Mouse (Mus musculus): ENCODE results near the gene Ston2. TPM values are rescaled to one million over a fixed set of nuclear protein-coding genes. Genes with fewer than 3 reads are reported as not detected.
A peak's percentile ranks its signal among the peaks of the same experiment; 100 is the strongest.

Ston2 gene
- polyA plus RNA-seq, 1 experiment from 2014 or later: 12.1 TPM

DNA sequence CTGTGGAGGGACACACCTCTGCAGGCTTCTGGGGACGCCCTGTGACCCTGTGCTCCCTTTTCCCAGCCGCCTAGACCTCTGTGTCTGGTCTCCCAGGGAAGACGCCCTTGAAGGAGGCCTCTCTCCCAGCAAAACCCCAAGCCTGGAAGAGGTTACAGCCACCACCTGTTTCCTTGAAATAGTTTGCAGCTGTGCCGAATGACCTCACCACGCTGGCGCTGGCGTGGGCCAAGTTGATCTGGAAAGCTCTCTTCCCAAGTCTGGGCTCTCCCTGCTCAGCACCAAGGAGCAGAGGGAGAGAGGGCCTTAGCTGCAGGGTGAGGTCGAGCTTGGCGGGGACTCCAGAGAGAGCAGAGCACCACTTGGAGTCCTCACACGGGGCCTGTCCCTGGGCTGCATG is 1.8 kb downstream of the Ston2 start:
- Histone ChIP-seq H3K27me3 (no peaks in the 10 kb centered on the region), H3K27ac (peak overlapping the region; percentile 67), H3K4me1 (peaks cover 12% of the 10 kb centered on the region), H3K9me3 (no peaks in the 10 kb centered on the region), H3K4me3 (no peak overlapping the region), H3K36me3 (no peaks in the 10 kb centered on the region), H3K9ac (no peak overlapping the region), H3K4me2 (0 out of 2 replicates have a peak overlapping the region, but pooled peaks have one; percentile 17)
- WGBS: 25% methylated on average over 10 of the region's 10 CpGs
- ATAC-seq (ENCODE audit: insufficient number of reproducible peaks, low FRiP score, low TSS enrichment, low read depth): peak; percentile 85

DNA sequence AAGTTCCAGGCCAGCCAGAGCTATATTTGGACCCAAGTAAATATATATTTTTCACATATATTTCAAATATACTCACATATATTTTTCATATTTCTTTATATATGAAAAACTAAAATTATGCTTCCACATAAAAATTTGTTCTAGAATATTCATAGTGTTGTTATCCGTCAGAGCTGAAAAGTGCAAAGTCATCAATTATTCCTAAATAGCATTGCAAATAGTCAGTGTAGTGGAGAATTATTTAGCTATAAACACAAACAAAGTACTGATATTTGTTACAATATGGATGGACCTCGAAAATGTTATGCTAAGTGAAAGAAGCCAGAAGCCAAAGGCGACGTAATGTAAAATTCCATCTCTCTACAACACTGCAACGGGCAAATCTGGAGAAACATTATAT is 6.8 kb downstream of the Ston2 start:
- peaks cover 21% of the 10 kb centered on the region for H3K4me1 ChIP-seq
- H3K9ac ChIP-seq: no peak overlapping the region
- no peak overlapping the region for H3K4me3 ChIP-seq
- H3K9me3 ChIP-seq: no peaks in the 10 kb centered on the region
- 0 out of 2 replicates have a peak, but pooled peaks cover 3% of the 10 kb centered on the region for H3K27me3 ChIP-seq
- WGBS: 84% methylated on average over 5 of the region's 5 CpGs
- H3K27ac ChIP-seq: no peak overlapping the region
- H3K36me3 ChIP-seq: no peaks in the 10 kb centered on the region
- no peak for ATAC-seq (ENCODE audit: insufficient number of reproducible peaks, low FRiP score, low TSS enrichment, low read depth)
- no peak overlapping the region for H3K4me2 ChIP-seq

DNA sequence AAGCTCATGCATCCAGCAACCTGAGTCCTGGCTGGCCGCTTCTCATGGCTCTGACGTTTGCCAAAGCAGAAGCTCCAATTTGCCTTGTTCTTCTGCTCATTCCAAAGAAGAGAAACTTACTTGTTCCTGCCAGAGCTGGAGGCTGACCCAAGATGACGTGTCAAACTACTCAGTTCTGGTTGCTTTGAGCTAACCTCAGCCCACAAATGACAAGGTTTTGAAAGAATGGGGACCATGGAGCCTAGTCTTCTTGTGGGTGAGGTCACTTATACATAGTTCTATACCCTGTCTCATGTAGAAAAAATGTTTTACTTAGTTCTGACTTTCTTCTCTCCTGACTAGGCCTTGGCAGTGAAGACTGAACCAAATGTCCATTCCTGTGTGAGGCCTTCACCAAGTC is 7.7 kb downstream of the Ston2 start:
- Histone ChIP-seq H3K36me3 (no peaks in the 10 kb centered on the region), H3K4me2 (no peak overlapping the region), H3K4me3 (no peak overlapping the region), H3K27me3 (0 out of 2 replicates have a peak, but pooled peaks cover 3% of the 10 kb centered on the region), H3K9ac (no peak overlapping the region), H3K9me3 (no peaks in the 10 kb centered on the region), H3K4me1 (peaks cover 20% of the 10 kb centered on the region), H3K27ac (no peak overlapping the region)
- 75% methylated on average over 3 of the region's 3 CpGs for whole genome bisulfite sequencing
- no peak for ATAC-seq (ENCODE audit: insufficient number of reproducible peaks, low FRiP score, low TSS enrichment, low read depth)

DNA sequence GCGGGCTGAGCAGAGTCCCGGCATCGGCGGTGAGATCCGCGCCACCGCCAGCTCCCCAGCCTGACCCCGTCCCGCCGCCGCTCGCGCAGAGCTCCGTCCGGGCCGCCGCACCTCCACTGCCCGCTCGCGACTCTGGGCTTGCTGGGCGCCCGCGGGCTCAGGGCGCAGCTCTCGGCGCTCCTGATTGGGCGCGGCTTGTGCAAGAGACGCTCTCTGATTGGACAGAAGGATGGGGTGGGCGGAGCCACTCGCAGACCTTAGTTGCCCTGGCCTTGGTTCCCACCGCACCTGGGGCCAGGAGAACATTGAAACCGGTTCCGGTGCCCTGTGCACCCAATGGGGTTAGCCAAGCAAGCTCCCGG is 9.2 kb downstream of the Ston2 start:
- Histone ChIP-seq H3K36me3 (no peaks in the 10 kb centered on the region), H3K27me3 (0 out of 2 replicates have a peak, but pooled peaks cover 3% of the 10 kb centered on the region), H3K9me3 (no peaks in the 10 kb centered on the region), H3K4me2 (peak overlapping the region; percentile 97), H3K4me3 (peak overlapping the region; percentile 77), H3K9ac (peak overlapping the region; percentile 51; the same call in 1 of the 2 replicates), H3K4me1 (peaks cover 20% of the 10 kb centered on the region), H3K27ac (peak overlapping the region; percentile 50; the same call in 1 of the 2 replicates)
- 1% methylated on average over 35 of the region's 35 CpGs for WGBS
- ATAC-seq (ENCODE audit: insufficient number of reproducible peaks, low FRiP score, low TSS enrichment, low read depth): peak; percentile 81

DNA sequence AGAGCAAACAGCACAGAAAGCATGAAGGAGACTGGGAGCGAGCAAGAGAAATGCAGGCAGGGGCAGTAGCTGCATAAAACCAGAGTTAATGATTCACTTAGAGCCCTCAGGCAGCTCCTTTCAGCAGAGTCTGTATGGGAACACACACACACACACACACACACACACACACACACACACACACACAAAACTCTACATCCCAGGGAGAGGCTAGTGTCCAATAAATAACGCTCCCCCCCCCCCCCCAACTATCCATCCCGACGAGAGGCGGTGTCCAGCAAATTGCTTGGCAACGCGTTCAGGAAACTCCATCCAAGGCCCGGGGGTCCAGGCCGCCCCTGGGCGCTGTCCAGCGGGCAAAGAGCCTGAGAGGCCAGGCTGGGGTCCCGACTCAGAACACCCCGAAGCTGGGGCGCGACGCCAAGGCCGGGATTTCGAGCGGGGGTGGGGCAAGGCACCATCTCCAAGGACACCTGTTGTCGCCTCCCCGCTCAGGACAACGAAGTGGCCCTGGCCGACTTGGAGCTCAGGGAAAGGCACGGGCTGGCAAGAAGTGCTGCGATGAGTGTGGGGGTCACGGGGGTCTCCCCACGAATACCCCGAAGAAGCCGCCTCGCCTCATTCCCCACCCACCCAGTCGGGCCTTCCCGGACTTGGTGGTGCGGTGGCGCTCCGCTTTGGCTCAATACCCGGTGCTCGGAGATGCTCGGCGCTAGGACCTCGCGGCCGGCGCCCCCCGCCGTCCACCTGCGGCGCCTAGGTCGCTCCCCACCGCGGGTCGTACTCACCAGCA is 9.8 kb downstream of the Ston2 start:
- H3K27me3 ChIP-seq: 0 out of 2 replicates have a peak, but pooled peaks cover 3% of the 10 kb centered on the region
- peak overlapping the region; percentile 77 for H3K4me3 ChIP-seq
- H3K9me3 ChIP-seq: no peaks in the 10 kb centered on the region
- H3K4me2 ChIP-seq: peak overlapping the region; percentile 97
- H3K27ac ChIP-seq: peak overlapping the region; percentile 50; the same call in 1 of the 2 replicates
- under 1% methylated on average over 38 of the region's 51 CpGs for WGBS
- peak overlapping the region; percentile 51; the same call in 1 of the 2 replicates for H3K9ac ChIP-seq
- peak; percentile 66 for ATAC-seq (ENCODE audit: insufficient number of reproducible peaks, low FRiP score, low TSS enrichment, low read depth)
- H3K36me3 ChIP-seq: no peaks in the 10 kb centered on the region
- H3K4me1 ChIP-seq: peaks cover 20% of the 10 kb centered on the region

DNA sequence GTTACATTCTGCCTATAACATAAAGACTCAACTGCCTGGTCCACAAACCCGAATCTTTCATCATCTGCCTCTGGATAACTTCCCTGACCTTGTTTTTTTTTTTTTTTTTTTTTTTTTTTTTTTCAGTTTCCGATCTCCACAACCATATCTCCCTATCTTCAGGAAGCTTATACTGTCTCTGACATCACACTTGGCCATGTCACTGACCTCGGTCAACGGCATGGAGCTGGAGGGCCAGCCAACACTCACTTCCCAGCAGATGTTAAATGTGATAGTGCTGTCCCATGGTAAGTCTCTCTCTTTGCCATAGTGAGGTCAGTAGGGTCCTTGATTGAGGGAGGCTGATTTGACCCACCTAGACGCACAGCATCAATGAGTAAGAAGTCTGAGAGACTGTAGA is 11.8 kb downstream of the Ston2 start:
- H3K4me3 ChIP-seq: no peak overlapping the region
- WGBS: 81% methylated on average over 5 of the region's 5 CpGs
- no peak for ATAC-seq (ENCODE audit: insufficient number of reproducible peaks, low FRiP score, low TSS enrichment, low read depth)
- no peak overlapping the region for H3K27ac ChIP-seq
- H3K4me1 ChIP-seq: peaks cover 20% of the 10 kb centered on the region
- H3K9me3 ChIP-seq: no peaks in the 10 kb centered on the region
- H3K4me2 ChIP-seq: no peak overlapping the region
- H3K36me3 ChIP-seq: no peaks in the 10 kb centered on the region
- H3K27me3 ChIP-seq: 0 out of 2 replicates have a peak, but pooled peaks cover 3% of the 10 kb centered on the region
- no peak overlapping the region for H3K9ac ChIP-seq

DNA sequence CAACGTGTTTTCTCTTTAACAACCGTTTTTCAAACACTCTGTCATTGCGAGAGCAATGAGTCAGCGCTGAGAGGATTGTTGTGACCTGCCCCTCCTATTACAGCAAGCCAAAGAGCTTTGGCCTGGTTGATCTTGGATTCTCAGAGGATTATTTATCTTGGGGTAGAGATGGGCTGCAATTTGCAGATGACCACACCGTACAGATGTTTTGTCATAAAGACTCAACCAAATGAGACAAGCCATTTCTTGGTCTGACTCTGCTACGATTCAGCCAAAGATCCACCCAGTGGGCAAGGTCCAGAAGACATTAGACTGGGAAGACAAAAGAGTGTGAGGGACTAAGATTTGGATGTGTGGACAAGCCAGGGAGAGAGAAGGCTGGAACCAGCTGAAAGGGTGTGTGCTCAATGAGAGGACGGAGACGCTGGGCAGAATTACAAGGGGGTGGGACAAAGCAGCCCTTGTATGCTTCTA is 13.3 kb downstream of the Ston2 start:
- no peak overlapping the region for H3K27ac ChIP-seq
- WGBS: 53% methylated on average over 8 of the region's 8 CpGs
- H3K4me3 ChIP-seq: no peak overlapping the region
- peak; percentile 20; the same call in 1 of the 2 replicates for ATAC-seq (ENCODE audit: insufficient number of reproducible peaks, low FRiP score, low TSS enrichment, low read depth)
- no peaks in the 10 kb centered on the region for H3K27me3 ChIP-seq
- no peak overlapping the region for H3K4me2 ChIP-seq
- H3K9ac ChIP-seq: no peak overlapping the region
- peaks cover 20% of the 10 kb centered on the region for H3K4me1 ChIP-seq
- H3K9me3 ChIP-seq: no peaks in the 10 kb centered on the region
- H3K36me3 ChIP-seq: no peaks in the 10 kb centered on the region

DNA sequence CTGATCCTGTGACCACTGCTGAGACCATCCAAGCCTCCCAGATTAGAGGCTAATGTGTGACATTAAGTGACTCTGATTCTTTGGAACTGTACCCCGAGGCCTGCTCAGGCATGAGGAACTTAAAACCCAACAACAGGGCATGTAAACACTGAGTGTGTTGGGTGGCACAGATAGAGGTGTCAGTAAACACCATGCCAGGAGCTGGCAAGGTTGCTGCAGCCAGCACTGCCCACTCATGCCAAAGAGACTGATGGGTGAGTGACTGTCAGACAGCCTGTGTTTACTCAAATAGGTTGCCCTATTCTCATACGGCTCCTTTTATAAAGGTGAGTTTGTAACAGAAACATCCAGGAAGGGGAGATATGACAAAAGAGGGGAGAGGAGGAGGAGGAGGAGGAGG is 19.3 kb downstream of the Ston2 start:
- WGBS: 83% methylated on average over 2 of the region's 2 CpGs
- Histone ChIP-seq H3K27me3 (no peaks in the 10 kb centered on the region), H3K4me1 (peaks cover 21% of the 10 kb centered on the region), H3K4me3 (no peak overlapping the region), H3K36me3 (no peaks in the 10 kb centered on the region), H3K27ac (no peak overlapping the region), H3K4me2 (no peak overlapping the region), H3K9me3 (no peaks in the 10 kb centered on the region), H3K9ac (no peak overlapping the region)
- ATAC-seq (ENCODE audit: insufficient number of reproducible peaks, low FRiP score, low TSS enrichment, low read depth): no peak

DNA sequence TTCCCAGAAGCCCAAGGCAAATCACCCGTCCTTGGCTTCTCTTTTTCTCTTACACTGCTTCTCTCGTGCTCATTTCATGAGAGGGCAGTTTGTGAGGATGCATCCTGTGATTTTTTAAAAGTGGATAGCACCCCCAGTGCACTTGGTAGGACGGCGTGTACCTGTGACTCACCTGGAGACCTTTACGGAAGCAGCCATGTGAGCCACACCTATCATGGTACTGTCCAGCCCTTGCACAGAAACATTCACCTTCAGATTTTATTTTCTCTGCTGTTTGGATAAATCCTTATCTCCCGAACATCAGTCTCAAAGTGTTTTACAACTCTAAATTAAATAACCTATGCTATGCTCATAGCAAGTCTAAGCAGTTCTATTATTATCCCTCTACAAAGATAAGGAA is 20.0 kb downstream of the Ston2 start:
- Histone ChIP-seq H3K4me2 (no peak overlapping the region), H3K27me3 (no peaks in the 10 kb centered on the region), H3K36me3 (no peaks in the 10 kb centered on the region), H3K4me1 (peaks cover 21% of the 10 kb centered on the region), H3K27ac (no peak overlapping the region), H3K9me3 (no peaks in the 10 kb centered on the region), H3K9ac (no peak overlapping the region), H3K4me3 (no peak overlapping the region)
- 80% methylated on average over 6 of the region's 6 CpGs for whole genome bisulfite sequencing
- ATAC-seq (ENCODE audit: insufficient number of reproducible peaks, low FRiP score, low TSS enrichment, low read depth): no peak

DNA sequence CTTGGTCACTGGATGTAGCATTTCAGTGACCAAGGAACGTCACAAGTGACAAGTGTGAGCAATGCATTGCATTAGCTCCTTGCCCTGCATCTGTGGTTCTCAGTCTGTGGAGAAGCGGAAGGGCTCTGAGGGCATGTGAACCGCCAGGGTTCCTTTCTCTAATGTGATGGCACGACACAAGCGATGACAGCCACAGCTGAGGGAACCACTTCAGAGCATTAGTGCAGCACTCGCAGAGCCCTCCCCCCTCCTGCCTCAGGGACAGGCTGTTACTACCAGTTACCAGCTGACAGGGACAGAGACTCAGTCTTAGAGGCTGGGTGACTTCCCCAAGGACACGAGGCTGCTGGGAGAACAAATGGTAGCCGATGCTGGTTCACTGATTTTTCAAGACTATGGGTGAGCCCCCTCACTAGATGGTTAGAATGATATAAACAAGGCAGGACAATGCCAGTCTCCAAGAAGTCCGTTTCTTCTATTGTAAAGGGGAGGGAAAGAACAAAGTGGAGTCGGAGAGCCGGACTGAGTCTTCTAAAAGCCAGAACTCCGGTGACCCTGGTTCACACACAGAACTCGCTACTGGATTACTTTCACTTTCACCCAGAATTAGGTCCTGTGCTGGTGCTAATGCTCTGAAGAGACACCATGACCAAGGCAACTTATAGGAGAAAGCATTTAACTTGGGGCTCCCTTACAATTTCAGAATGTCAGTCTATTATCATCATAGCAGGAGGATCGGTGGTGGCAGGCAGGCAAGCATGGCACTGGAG is 21.7 kb downstream of the Ston2 start:
- WGBS: 62% methylated on average over 14 of the region's 14 CpGs
- Histone ChIP-seq H3K4me2 (no peak overlapping the region), H3K4me1 (peaks cover 21% of the 10 kb centered on the region), H3K9me3 (no peaks in the 10 kb centered on the region), H3K27ac (no peak overlapping the region), H3K36me3 (no peaks in the 10 kb centered on the region), H3K27me3 (no peaks in the 10 kb centered on the region), H3K9ac (no peak overlapping the region), H3K4me3 (no peak overlapping the region)
- ATAC-seq (ENCODE audit: insufficient number of reproducible peaks, low FRiP score, low TSS enrichment, low read depth): no peak

DNA sequence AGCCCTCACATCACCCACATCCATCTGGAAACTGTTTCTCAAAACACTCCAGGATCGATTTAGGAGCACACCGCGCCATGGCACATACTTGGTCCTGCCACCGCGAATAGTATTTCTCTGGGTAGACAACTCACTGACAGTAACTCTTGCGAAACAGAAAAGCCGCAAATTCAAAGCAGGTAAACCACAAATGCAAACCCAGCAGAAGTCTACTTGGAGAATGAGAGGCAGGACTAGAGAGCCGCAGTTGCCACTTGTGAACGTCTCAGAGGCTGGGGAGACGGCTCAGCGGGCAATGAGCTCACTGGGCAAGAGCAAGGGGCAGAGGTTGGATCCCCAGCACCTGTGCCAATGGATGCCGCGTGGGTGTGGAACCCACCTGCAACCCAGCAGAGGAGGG is 22.7 kb downstream of the Ston2 start:
- ATAC-seq (ENCODE audit: insufficient number of reproducible peaks, low FRiP score, low TSS enrichment, low read depth): no peak
- H3K36me3 ChIP-seq: no peaks in the 10 kb centered on the region
- H3K4me2 ChIP-seq: no peak overlapping the region
- no peak overlapping the region for H3K4me3 ChIP-seq
- H3K4me1 ChIP-seq: peaks cover 21% of the 10 kb centered on the region
- no peaks in the 10 kb centered on the region for H3K9me3 ChIP-seq
- no peak overlapping the region for H3K9ac ChIP-seq
- H3K27me3 ChIP-seq: no peaks in the 10 kb centered on the region
- 58% methylated on average over 13 of the region's 13 CpGs for WGBS
- H3K27ac ChIP-seq: no peak overlapping the region

DNA sequence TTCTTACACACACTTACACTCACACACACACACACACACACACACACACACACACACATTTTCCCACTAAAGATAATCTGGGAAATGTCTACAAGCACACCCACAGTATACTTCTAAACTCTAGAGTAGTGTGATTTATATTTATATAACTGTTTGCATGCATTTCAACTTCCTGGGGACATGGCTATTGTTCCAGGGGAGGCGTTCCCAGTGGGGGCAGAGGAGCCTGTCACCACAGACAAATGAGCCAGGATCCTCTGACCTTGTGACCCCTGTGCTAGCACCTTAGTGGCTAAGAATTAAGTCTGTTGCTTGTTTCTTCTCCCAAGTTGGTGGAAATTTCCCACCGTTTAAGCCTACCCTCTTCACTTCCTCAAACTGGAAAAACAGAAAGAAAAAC is 23.1 kb downstream of the Ston2 start:
- 7% methylated on average over 2 of the region's 2 CpGs for WGBS
- Histone ChIP-seq H3K27me3 (no peaks in the 10 kb centered on the region), H3K4me2 (no peak overlapping the region), H3K9ac (no peak overlapping the region), H3K4me1 (peaks cover 21% of the 10 kb centered on the region), H3K27ac (no peak overlapping the region), H3K9me3 (no peaks in the 10 kb centered on the region), H3K4me3 (no peak overlapping the region), H3K36me3 (no peaks in the 10 kb centered on the region)
- no peak for ATAC-seq (ENCODE audit: insufficient number of reproducible peaks, low FRiP score, low TSS enrichment, low read depth)
